Mouse (Mus musculus): ENCODE measurements at regions not wholly inside any gene's neighbourhood (a gene's known extent, or its start where the extent isn't known, plus 50 kb on each side); places are given as distances from the start of the nearest gene placed in this dataset.

DNA sequence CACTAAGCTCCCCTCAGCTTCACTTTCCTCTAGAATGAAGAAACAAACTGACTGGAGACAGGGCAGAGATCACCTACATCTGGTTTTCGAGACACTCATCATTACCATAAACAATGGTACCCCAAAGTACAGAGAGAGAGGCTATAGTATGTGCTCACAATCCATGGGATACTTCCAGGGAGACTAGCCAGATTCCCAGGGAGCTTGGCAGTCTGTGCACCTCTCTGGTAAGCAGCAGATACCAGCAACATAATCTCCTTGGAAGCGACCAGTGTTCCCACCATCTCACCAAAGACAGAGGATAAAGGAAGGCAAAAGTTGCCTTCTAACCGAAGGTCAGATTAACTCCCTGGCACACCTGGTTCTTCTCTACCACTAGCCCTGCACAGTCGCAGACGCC is 256.4 kb downstream of the Prdm2 start:
- H3K36me3 ChIP-seq = no peaks in the 10 kb centered on the region
- H3K4me1 ChIP-seq = no peaks in the 10 kb centered on the region
- no peaks in the 10 kb centered on the region for H3K27me3 ChIP-seq (replicated peaks)
- no peak overlapping the region for H3K4me2 ChIP-seq
- H3K4me3 ChIP-seq = no peak overlapping the region
- H3K9ac ChIP-seq = no peak overlapping the region
- no peak for ATAC-seq
- WGBS (ENCODE audit: insufficient replicate concordance) = 72% methylated on average over 5 of the region's 5 CpGs
- H3K9me3 ChIP-seq (replicated peaks) = peaks cover 10% of the 10 kb centered on the region; the same call in 1 of the 2 replicates
- no peak overlapping the region for H3K27ac ChIP-seq

DNA sequence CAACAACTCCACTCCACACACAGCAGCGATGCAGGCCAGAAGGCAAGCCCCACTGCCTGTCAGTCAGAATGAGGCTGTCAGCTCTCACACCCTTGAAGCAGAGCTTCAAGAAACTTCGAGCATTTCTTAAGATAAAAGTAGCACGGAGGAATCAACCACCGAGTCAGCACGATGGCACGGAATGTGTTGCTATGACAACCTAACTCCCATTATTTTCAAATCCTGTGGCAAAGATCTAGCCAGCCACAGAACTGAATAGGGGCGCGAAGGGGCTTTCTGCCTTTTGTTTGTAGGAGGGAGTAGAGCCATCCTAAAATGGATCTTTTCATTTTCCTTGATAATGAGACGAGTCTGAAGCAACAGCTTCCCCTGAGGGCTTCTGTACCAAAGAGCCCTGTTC is 259.1 kb downstream of the Prdm2 start:
- Histone ChIP-seq H3K9me3 (replicated peaks) (0 out of 2 replicates have a peak, but pooled peaks cover 5% of the 10 kb centered on the region), H3K4me3 (no peak overlapping the region), H3K4me2 (no peak overlapping the region), H3K9ac (no peak overlapping the region), H3K27ac (no peak overlapping the region), H3K27me3 (replicated peaks) (no peaks in the 10 kb centered on the region), H3K4me1 (no peaks in the 10 kb centered on the region), H3K36me3 (no peaks in the 10 kb centered on the region)
- WGBS (ENCODE audit: insufficient replicate concordance) = 57% methylated on average over 9 of the region's 9 CpGs
- ATAC-seq = no peak

DNA sequence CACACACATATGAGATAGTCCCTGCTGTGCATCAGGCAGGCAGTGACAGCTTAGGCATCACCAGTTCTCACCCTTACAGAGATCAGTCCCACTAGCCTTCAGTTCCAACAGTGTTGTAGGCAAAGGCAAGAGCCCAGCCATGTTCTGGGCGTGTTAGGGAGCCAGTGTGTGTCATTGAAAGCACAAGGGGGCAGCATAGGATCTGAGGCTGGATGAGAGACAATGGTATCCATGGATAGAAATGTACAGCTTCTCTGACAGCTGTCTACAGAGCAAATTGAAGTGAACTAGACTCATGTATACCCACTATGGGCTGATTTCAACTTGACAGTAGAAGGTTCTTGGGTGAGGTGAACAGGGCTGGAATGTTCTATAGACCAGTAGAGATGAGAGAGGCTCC is 259.9 kb downstream of the Prdm2 start:
- Histone ChIP-seq H3K27me3 (replicated peaks) (no peaks in the 10 kb centered on the region), H3K27ac (no peak overlapping the region), H3K4me2 (no peak overlapping the region), H3K4me1 (no peaks in the 10 kb centered on the region), H3K9me3 (replicated peaks) (0 out of 2 replicates have a peak, but pooled peaks cover 5% of the 10 kb centered on the region), H3K36me3 (no peaks in the 10 kb centered on the region), H3K9ac (no peak overlapping the region), H3K4me3 (no peak overlapping the region)
- ATAC-seq = no peak
- WGBS (ENCODE audit: insufficient replicate concordance) = 37% methylated on average over 1 of the region's 1 CpGs

DNA sequence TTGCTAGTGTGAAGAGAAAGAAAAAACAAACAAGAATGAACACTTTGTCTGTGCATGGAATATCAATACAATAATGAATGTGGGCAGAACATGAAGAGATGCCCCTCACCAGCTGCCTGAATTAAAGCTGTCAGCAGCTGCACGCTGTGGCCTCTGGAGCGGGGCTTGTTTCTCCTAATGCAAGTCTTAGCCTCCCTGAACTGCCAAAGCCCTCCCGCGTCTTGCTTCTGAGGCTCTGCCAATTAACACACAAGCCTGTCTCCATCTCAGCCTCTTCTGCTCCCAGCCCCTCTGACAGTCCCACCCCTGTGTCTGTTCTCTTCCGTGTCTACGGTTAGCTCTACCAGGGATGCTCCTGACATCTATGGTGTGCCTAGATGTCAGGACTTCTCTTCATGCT is 265.1 kb downstream of the Prdm2 start:
- Histone ChIP-seq H3K27me3 (replicated peaks) (no peaks in the 10 kb centered on the region), H3K4me3 (no peak overlapping the region), H3K36me3 (no peaks in the 10 kb centered on the region), H3K4me2 (no peak overlapping the region), H3K9ac (no peak overlapping the region), H3K4me1 (no peaks in the 10 kb centered on the region), H3K27ac (no peak overlapping the region), H3K9me3 (replicated peaks) (no peaks in the 10 kb centered on the region; the same call in 1 of the 2 replicates)
- 67% methylated on average over 6 of the region's 6 CpGs for WGBS (ENCODE audit: insufficient replicate concordance)
- no peak for ATAC-seq

DNA sequence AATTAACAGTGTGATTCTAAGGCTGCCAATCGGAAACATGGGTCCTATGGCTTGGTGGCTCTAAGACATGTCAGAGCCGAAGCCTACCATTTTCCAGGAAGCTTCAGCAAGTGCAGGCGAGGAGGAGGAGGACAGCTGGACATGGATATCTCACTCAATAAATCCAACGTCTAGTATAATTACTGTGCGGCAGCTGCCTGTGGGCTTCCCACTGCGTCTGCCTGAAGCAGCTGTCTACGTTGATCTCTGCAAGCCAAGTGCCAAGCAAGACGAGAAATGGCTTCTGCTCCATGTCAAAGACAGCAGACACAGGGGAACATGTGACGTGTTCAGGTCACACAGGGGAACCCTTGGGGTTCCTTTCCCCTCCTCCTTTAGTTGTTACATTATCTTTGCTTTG is 279.2 kb downstream of the Prdm2 start:
- 64% methylated on average over 9 of the region's 9 CpGs for WGBS (ENCODE audit: insufficient replicate concordance)
- H3K27ac ChIP-seq = no peak overlapping the region
- H3K36me3 ChIP-seq = no peaks in the 10 kb centered on the region
- H3K27me3 ChIP-seq (replicated peaks) = no peaks in the 10 kb centered on the region
- no peaks in the 10 kb centered on the region for H3K4me1 ChIP-seq
- H3K4me3 ChIP-seq = no peak overlapping the region
- no peak overlapping the region for H3K4me2 ChIP-seq
- ATAC-seq = no peak
- peaks cover 4% of the 10 kb centered on the region; the same call in 1 of the 2 replicates for H3K9me3 ChIP-seq (replicated peaks)
- no peak overlapping the region for H3K9ac ChIP-seq

DNA sequence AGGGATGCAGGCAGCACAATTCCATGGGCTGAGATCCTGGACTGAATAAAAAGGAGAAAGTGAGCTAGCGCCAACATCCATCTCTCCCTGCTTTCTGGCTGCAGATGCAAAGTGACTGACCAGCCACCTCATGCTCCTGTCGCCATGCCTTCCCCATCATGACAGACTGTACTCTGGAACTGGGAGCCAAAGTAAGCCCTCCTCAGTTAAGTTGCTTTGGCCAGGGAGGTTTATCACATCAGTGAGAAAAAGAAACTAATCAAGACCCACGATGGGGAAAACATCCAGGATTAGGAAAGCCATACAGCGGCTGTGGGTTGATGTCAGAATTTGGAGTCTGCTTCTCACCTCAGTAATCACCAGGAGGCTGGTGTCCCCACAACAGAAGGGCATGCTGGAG is 283.6 kb downstream of the Prdm2 start:
- no peak for ATAC-seq

DNA sequence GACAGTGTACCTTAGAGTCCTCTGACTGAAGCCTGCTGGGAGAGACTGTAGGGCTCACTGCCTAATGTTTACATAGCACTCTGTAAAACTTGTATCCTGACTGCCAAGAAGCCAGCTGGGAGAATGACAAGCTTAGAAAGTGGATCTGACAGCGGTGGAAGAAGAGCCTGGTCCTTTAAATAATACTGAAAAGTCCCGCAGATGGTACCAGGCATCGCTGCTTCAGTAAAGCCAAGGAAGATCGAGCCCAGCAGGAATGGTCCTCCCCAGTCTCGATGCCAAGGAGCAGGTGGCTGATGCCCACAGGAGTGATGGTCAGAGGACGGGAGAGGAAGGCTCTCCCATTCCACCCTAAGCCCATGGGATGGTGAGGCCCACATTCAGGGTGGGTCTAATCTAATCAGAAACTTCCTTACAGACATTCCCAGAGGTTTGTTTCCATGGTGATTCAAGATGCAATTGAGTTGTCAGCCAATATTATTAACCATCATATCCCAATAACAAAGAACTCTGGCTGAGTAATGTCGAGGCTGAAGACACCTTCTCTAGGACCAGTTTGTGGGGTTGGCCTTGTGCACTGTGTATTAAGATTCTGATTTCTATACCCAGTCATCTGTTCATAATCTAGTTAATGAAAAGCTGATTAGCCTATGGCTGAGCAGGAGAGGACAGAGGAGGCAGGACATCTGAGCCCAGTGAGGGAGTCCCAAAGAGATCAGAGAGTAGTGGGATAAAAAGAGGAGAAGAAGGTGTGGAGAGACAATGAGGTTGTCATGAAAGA is 285.3 kb downstream of the Prdm2 start:
- no peak overlapping the region for H3K4me2 ChIP-seq
- H3K9me3 ChIP-seq (replicated peaks) = 0 out of 2 replicates have a peak, but pooled peaks cover 10% of the 10 kb centered on the region
- no peaks in the 10 kb centered on the region for H3K36me3 ChIP-seq
- no peak overlapping the region for H3K4me3 ChIP-seq
- no peak for ATAC-seq
- H3K9ac ChIP-seq = no peak overlapping the region
- H3K4me1 ChIP-seq = no peaks in the 10 kb centered on the region
- no peak overlapping the region for H3K27ac ChIP-seq
- WGBS (ENCODE audit: insufficient replicate concordance) = 65% methylated on average over 7 of the region's 7 CpGs
- H3K27me3 ChIP-seq (replicated peaks) = no peaks in the 10 kb centered on the region

More for the DNA sequence above, 283.6 kb downstream of the Prdm2 start:
- H3K9me3 ChIP-seq (replicated peaks) = 0 out of 2 replicates have a peak, but pooled peaks cover 6% of the 10 kb centered on the region
- no peak overlapping the region for H3K4me3 ChIP-seq
- H3K4me1 ChIP-seq = no peaks in the 10 kb centered on the region
- H3K9ac ChIP-seq = no peak overlapping the region
- H3K4me2 ChIP-seq = no peak overlapping the region
- no peaks in the 10 kb centered on the region for H3K36me3 ChIP-seq
- 75% methylated on average over 4 of the region's 4 CpGs for WGBS (ENCODE audit: insufficient replicate concordance)
- no peak overlapping the region for H3K27ac ChIP-seq
- no peaks in the 10 kb centered on the region for H3K27me3 ChIP-seq (replicated peaks)

DNA sequence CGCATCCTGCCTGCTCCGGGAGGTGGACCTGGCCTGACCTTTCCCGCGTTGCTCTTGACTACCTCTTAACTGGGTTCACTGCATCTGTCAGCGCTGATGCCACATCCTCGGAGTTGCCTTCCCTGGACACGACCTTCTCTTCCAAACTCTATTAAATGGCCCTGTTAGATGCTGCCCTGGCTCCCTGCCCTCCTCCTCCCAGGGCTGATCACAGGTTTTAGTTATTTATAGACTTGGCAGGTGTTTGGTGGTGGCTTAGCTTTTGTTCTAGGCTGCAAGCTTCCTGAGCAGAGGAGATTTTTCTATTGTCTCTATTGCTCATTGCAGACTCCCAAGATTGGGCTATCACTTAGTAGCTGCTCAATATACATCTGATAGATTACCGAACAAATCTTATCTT is 287.7 kb downstream of the Prdm2 start:
- ATAC-seq = no peak
- Histone ChIP-seq H3K27me3 (replicated peaks) (no peaks in the 10 kb centered on the region), H3K4me1 (no peaks in the 10 kb centered on the region), H3K4me3 (no peak overlapping the region), H3K9me3 (replicated peaks) (0 out of 2 replicates have a peak, but pooled peaks cover 13% of the 10 kb centered on the region), H3K9ac (no peak overlapping the region), H3K27ac (no peak overlapping the region), H3K4me2 (no peak overlapping the region), H3K36me3 (no peaks in the 10 kb centered on the region)
- WGBS (ENCODE audit: insufficient replicate concordance) = 62% methylated on average over 8 of the region's 8 CpGs

DNA sequence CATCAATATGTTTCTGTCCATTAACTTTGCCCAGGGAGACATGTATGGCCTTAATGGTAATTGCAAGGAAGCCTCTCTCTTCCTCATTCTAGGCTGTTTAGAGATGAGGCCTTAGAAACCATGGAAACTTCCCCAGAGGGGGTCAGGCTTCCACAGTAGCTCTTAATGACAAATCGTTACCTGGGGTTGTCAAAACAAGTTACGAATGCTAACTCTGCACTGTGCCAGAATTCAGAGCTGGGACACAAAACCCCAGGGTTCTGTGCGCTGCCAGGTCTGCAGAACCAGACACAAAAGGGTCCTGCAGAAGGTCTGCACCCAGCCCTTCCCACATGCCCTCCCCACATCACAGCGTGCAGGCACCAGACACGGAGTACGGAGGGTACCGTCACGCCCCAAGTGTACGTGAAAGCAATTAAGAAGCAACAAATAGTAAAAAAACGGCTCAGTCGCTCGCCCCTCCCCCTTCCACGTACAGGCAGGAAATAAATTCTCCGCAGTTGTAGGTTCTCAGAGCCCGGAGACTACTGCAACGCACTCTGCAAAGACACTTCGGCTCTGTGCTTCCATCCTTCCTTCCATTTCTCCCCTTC is 303.3 kb downstream of the Prdm2 start:
- H3K36me3 ChIP-seq = no peaks in the 10 kb centered on the region
- H3K9ac ChIP-seq = no peak overlapping the region
- no peaks in the 10 kb centered on the region for H3K27me3 ChIP-seq (replicated peaks)
- no peaks in the 10 kb centered on the region for H3K4me1 ChIP-seq
- no peak overlapping the region for H3K27ac ChIP-seq
- no peak overlapping the region for H3K4me2 ChIP-seq
- ATAC-seq = no peak
- H3K9me3 ChIP-seq (replicated peaks) = no peaks in the 10 kb centered on the region
- WGBS (ENCODE audit: insufficient replicate concordance) = 52% methylated on average over 17 of the region's 17 CpGs
- H3K4me3 ChIP-seq = no peak overlapping the region

DNA sequence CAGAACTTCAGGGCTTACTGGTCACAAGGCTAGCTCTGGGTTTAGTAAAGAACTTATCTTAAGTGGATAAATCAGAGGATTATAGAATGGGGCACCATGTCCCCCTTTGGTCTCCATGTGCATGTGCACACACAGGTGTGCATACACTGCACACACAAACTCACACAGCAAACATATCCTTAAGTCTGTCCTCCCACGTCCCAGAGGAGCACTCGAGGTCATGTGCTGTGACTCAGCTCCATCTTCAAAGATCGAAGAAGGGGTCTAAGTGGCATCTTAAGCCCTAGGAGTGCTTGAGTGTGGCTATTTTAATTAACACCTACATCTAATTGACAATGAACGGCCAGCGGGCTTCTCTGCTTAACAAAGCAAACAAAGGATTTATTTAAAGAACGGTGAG is 304.0 kb downstream of the Prdm2 start:
- H3K4me1 ChIP-seq = no peaks in the 10 kb centered on the region
- H3K27ac ChIP-seq = no peak overlapping the region
- no peak for ATAC-seq
- no peaks in the 10 kb centered on the region for H3K36me3 ChIP-seq
- no peaks in the 10 kb centered on the region for H3K27me3 ChIP-seq (replicated peaks)
- no peak overlapping the region for H3K4me2 ChIP-seq
- WGBS (ENCODE audit: insufficient replicate concordance) = 57% methylated on average over 6 of the region's 6 CpGs
- H3K9me3 ChIP-seq (replicated peaks) = 0 out of 2 replicates have a peak, but pooled peaks cover 1% of the 10 kb centered on the region
- H3K9ac ChIP-seq = no peak overlapping the region
- no peak overlapping the region for H3K4me3 ChIP-seq

DNA sequence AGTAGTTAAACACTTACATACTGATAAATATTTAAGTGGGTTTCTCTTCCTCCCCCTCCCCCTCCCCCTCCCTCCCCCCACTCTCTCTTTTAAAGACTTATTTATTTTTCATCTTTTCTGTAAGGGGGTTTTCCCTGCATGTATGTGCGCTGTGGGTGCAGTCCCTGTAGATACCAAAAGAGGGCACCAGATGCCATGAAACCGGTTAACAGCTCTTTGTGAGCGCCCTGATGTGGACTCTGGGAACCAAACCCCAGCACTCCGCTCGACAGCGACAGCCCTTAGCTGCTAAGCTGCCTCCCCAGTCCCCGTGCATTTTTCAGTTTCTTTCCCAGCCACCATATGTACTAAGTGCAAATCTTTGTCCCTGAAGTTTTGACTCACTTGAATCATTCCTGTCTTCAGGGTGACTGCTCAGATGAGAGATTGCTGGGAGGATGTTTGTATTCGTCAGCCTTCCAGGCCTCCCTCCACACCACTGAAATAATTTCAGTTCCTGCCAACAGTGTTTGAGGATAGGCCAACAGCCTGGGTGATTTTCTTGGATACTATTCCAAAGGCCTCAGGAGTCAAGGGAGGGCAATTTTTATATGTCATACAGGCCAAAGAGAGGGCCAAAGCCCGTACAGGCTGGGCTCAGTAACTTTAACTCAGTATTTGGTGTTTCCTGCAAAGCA is 309.3 kb downstream of the Prdm2 start:
- WGBS (ENCODE audit: insufficient replicate concordance) = 65% methylated on average over 9 of the region's 9 CpGs
- Histone ChIP-seq H3K4me1 (no peaks in the 10 kb centered on the region), H3K9me3 (replicated peaks) (0 out of 2 replicates have a peak, but pooled peaks cover 11% of the 10 kb centered on the region)

DNA sequence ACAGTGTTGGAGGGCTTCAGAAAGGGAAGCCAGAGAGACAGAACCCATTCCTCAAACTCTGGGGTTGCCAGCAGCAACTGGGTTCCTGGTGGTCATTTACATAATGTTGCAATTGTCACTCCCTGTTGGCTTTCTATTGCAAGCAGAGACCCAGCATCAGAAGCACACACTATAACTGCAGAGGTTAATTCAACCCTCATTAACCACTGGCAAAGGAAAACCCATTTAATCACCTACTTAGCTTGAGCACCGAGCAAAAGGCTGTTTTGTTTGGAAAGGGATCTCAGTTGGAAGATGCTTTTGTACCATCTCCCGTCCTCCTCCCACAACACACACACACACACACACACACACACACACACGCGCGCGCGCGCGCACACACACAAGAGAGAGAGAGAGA is 312.0 kb downstream of the Prdm2 start:
- ATAC-seq = no peak
- WGBS (ENCODE audit: insufficient replicate concordance) = 64% methylated on average over 3 of the region's 9 CpGs

More for the DNA sequence above, 309.3 kb downstream of the Prdm2 start:
- Histone ChIP-seq H3K27ac (no peak overlapping the region), H3K36me3 (no peaks in the 10 kb centered on the region), H3K9ac (no peak overlapping the region), H3K27me3 (replicated peaks) (no peaks in the 10 kb centered on the region), H3K4me3 (no peak overlapping the region), H3K4me2 (no peak overlapping the region)
- ATAC-seq = no peak

More for the DNA sequence above, 312.0 kb downstream of the Prdm2 start:
- Histone ChIP-seq H3K27me3 (replicated peaks) (no peaks in the 10 kb centered on the region), H3K4me1 (no peaks in the 10 kb centered on the region), H3K4me3 (no peak overlapping the region), H3K27ac (no peak overlapping the region), H3K9ac (no peak overlapping the region), H3K36me3 (no peaks in the 10 kb centered on the region), H3K4me2 (no peak overlapping the region), H3K9me3 (replicated peaks) (peaks cover 23% of the 10 kb centered on the region; the same call in 1 of the 2 replicates)

Data from liver, embryonic 12.5 days (tissue).